Mouse (Mus musculus): ENCODE measurements around the gene Sec22b. TPM values are rescaled to one million over a fixed set of nuclear protein-coding genes. Genes with fewer than 3 reads are reported as not detected.
A peak's percentile ranks its signal among the peaks of the same experiment; 100 is the strongest.

The Sec22b gene
- polyA plus RNA-seq, 1 experiment = 73.4 TPM

GRCm38 (mm10) chr3:97968191-97968590, 67.2 kb downstream of the Sec22b start:
- Histone ChIP-seq H3K27me3 (replicated peaks) (peaks cover 11% of the 10 kb centered on the region), H3K4me3 (replicated peaks) (no peak overlapping the region), H3K9me3 (0 out of 2 replicates have a peak, but pooled peaks cover 3% of the 10 kb centered on the region), H3K36me3 (replicated peaks; ENCODE audit: low read length) (no peaks in the 10 kb centered on the region), H3K4me1 (peaks cover 33% of the 10 kb centered on the region)
- TF ChIP-seq FLI1 (IDR thresholded peaks at IDR 0.05; ENCODE audit: low read length) = no peak
- TF ChIP-seq GATA1 (IDR thresholded peaks at IDR 0.05; ENCODE audit: borderline replicate concordance, low read length) = no peak

GRCm38 (mm10) chr3:97969019-97969418, 68.0 kb downstream of the Sec22b start:
- H3K27me3 ChIP-seq (replicated peaks) = peaks cover 11% of the 10 kb centered on the region
- H3K4me1 ChIP-seq = peaks cover 33% of the 10 kb centered on the region
- H3K4me3 ChIP-seq (replicated peaks) = no peak overlapping the region
- H3K9me3 ChIP-seq = 0 out of 2 replicates have a peak, but pooled peaks cover 3% of the 10 kb centered on the region
- TF ChIP-seq GATA1 (IDR thresholded peaks at IDR 0.05; ENCODE audit: borderline replicate concordance, low read length) = no peak
- TF ChIP-seq FLI1 (IDR thresholded peaks at IDR 0.05; ENCODE audit: low read length) = no peak
- no peaks in the 10 kb centered on the region for H3K36me3 ChIP-seq (replicated peaks; ENCODE audit: low read length)

GRCm38 (mm10) chr3:97971117-97971516, 70.1 kb downstream of the Sec22b start:
- peak overlapping the region; percentile 87 for H3K4me3 ChIP-seq (replicated peaks)
- H3K4me1 ChIP-seq = peaks cover 27% of the 10 kb centered on the region
- no peak for TF ChIP-seq GATA1 (IDR thresholded peaks at IDR 0.05; ENCODE audit: borderline replicate concordance, low read length)
- TF ChIP-seq FLI1 (IDR thresholded peaks at IDR 0.05; ENCODE audit: low read length) = no peak
- H3K36me3 ChIP-seq (replicated peaks; ENCODE audit: low read length) = no peaks in the 10 kb centered on the region
- peaks cover 11% of the 10 kb centered on the region for H3K9me3 ChIP-seq
- peaks cover 11% of the 10 kb centered on the region for H3K27me3 ChIP-seq (replicated peaks)

- TF ChIP-seq FLI1 (IDR thresholded peaks at IDR 0.05; ENCODE audit: low read length) (no peak), GATA1 (IDR thresholded peaks at IDR 0.05; ENCODE audit: borderline replicate concordance, low read length) (no peak)
- peaks cover 9% of the 10 kb centered on the region for H3K9me3 ChIP-seq
- no peak overlapping the region for H3K4me3 ChIP-seq (replicated peaks)
- peaks cover 11% of the 10 kb centered on the region for H3K27me3 ChIP-seq (replicated peaks)
- H3K36me3 ChIP-seq (replicated peaks; ENCODE audit: low read length) = no peaks in the 10 kb centered on the region
- H3K4me1 ChIP-seq = peaks cover 27% of the 10 kb centered on the region
Measured at GRCm38 (mm10) chr3:97972200-97972599, 71.2 kb downstream of the Sec22b start.

- Histone ChIP-seq H3K4me3 (replicated peaks) (no peak overlapping the region), H3K36me3 (replicated peaks; ENCODE audit: low read length) (no peaks in the 10 kb centered on the region), H3K9me3 (peaks cover 8% of the 10 kb centered on the region), H3K27me3 (replicated peaks) (peaks cover 11% of the 10 kb centered on the region), H3K4me1 (peaks cover 24% of the 10 kb centered on the region)
- TF ChIP-seq FLI1 (IDR thresholded peaks at IDR 0.05; ENCODE audit: low read length) (no peak), GATA1 (IDR thresholded peaks at IDR 0.05; ENCODE audit: borderline replicate concordance, low read length) (no peak)
Measured at GRCm38 (mm10) chr3:97972707-97973106, 71.7 kb downstream of the Sec22b start.

Other genes with a start within 250 kb of the Sec22b start
- 1.4 and 2.2 TPM in 2 replicates for gene Prkab2, start 243.0 kb upstream of the Sec22b start, polyA plus RNA-seq (2012; ENCODE audit: insufficient read depth, low replicate concordance)
- not detected in 2 replicates for gene Gm17651, start 226.5 kb upstream of the Sec22b start, polyA plus RNA-seq (2012; ENCODE audit: insufficient read depth, low replicate concordance)
- 0.38 TPM in 1 of 2 replicates, not detected in the other for gene Pde4dip, start 12.5 kb upstream of the Sec22b start, polyA plus RNA-seq (2012; ENCODE audit: insufficient read depth, low replicate concordance)
- 0.45 and 1.9 TPM in 2 replicates for gene Notch2, start 112.3 kb downstream of the Sec22b start, polyA plus RNA-seq (2012; ENCODE audit: insufficient read depth, low replicate concordance)